Mouse (Mus musculus) brain, embryonic 18.5 days (tissue): Measurements from ENCODE around the gene Vwde.

ENCODE experiments used
- DNase-seq: peaks from one replicate; pipeline ENCODE4 v3.0.0-alpha.2; 2012; ENCODE audit warnings: low read depth, low spot score

The Vwde gene

GRCm38 (mm10) chr6:13224596-13225227, at the start of gene Vwde:
Vwde (minus strand) TSS chr6:13224965.
- DNase-seq = no peak

DNA sequence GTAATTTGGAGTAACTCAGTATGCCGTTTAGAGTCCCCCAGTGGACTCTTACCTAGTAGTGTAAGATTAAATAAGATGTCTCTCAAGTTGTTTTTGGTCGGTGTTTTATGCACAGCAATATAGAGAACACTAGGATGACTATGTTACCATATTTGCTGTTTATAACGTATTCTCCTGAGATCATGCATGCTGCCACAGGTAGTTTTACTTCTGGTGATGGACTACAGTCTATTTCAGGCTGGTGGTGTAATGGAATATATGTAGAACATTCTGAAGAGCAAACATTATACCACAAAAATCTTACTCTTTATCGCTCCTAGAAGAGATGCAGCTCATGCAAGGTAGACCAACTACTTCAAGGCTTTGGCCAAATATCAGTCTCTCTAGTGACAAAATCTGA, 30.6 kb upstream of the Vwde start:
- no peak for DNase-seq

- DNase-seq = no peak
Observed at GRCm38 (mm10) chr6:13248317-13248969, 23.7 kb upstream of the Vwde start.

- no peak for DNase-seq
Observed at GRCm38 (mm10) chr6:13206157-13206556, 18.6 kb downstream of the Vwde start.

GRCm38 (mm10) chr6:13197486-13197885, 27.3 kb downstream of the Vwde start:
- no peak for DNase-seq

- DNase-seq = no peak
Observed at GRCm38 (mm10) chr6:13186836-13187235, 37.9 kb downstream of the Vwde start.

DNA sequence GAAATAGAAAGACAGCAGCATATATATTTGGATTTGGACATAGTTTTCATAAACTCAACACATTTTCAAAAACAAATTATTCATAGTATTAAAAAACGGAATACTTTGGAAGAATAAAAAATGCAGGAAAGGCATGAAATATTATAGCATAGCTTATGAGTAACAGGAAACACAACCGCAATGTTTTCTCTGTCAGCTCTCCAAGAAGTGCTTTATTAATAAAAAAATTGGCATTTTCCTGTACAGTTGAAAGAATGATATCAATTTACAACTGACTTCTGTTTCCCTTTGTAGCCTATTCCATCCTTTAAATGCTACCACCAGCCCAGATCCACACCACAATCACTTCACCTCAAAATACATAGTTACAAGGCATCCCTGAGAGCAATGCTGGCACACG, 44.7 kb downstream of the Vwde start:
- DNase-seq = no peak

- no peak for DNase-seq
Observed at GRCm38 (mm10) chr6:13169459-13170150, 55.2 kb downstream of the Vwde start.

DNA sequence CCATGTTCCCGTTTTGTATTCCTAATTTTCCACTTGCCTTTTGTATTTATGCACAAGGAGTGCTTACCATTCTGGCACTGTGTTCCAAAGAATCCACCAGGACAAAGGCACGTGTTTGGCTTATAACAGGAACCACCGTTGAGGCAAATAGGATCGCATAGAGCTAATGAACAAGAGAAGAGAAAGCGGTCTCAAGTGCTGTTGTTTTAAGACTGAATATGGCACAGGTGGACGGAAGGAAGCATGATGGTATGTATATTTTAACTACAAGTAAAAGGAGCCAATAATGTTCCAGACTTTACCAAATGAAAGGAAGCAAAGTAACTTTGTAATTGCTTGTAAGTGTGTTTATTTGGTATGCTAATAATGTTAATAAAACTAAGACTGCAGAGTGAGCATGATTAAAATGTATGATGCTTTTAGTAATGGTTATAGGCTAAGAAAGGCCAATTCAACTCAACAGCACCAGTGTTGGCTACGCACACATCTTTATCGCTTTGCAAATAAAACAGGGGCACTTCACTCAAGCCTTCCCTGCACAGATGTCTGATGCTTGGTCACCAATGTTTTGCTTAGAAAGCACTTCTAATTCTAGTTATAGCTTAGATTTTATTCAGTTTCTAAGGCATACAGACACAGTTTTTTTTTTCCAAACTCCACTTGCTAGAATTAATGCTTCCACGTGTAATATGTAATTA, 58.4 kb downstream of the Vwde start:
- DNase-seq = no peak

- DNase-seq = no peak
Observed at GRCm38 (mm10) chr6:13159437-13159836, 65.3 kb downstream of the Vwde start.

DNA sequence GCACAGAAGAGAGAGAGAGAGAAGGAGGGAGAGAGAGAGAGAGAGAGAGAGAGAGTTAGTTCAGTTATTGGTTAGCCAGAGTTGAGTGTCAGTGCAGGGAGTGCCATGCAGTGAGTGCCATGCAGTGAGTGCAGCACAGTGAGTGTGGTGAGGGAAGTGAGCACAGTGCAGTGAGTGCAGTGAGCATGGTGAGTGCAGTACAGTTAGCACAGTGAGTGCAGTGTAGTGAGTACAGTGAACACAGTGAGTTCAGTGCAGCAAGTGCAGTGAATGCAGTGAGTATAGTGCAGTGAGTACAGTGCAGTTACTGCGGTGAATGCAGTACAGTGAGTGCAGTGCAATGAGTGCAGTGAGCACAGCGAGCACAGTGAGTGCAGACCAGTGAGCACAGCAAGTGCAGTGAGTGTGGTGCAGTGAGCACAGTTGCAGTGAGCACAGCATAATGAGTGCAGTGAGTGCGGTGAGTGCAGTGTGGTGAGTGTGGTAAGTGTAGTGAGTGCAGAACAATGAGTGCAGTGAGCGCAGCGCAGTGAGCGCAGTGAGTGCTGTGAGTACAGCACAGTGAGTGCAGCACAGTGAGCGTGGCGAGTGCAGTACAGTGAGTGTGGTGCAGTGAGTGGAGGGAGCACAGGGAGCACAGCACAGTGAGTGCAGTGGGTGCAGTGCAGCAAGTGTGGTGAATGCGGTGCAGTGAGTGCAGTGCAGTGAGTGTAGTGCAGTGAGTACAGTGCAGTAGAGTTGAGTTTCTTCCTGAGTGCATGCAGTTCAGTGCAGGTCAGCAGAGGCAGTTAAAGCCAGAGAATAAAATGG, 70.7 kb downstream of the Vwde start:
- DNase-seq = no peak

DNA sequence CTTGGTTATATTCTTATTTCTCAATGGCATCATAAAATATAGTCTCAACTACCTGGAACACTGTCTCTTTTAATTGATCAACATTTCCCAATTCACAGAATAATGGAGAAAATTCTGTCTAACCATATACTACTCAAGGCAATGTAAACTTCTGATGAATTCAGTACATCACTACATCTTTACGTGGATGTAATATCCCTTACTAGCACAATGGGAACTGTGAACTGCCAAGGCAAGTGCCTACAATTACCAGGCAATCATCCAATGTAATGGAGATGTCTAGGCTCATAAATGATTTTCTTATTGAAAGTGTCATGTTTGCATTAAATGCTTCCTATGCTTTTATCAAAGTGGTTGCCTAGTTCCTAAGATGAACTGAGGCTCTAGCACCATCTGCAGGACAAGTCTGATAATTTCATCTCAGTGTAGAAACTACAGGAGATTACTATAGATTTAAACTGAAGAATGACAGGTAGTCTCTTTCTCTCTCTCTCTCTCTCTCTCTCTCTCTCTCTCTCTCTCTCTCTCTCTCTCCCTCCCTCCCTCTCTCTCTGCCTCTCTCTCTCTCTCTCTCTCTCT, 72.6 kb downstream of the Vwde start:
- DNase-seq = peak; percentile 42

- no peak for DNase-seq
Observed at GRCm38 (mm10) chr6:13137255-13137654, 87.5 kb downstream of the Vwde start.

GRCm38 (mm10) chr6:13108662-13109061, 116.1 kb downstream of the Vwde start:
- DNase-seq = no peak
